Mouse (Mus musculus) limb, embryonic 12.5 days (tissue): ENCODE results near the gene Gga3. TPM values are rescaled to one million over a fixed set of nuclear protein-coding genes. Genes with fewer than 3 reads are reported as not detected.

Experiments used
- ATAC-seq: fragments of 200-750 bp; cut with Nextera tagmentation; 2 replicates; pipeline ENCODE4 v1.8.0; 2017; ENCODE audit warnings: low read depth, moderate TSS enrichment; ENCODE audit not compliant: insufficient number of reproducible peaks, insufficient read depth, low FRiP score, low TSS enrichment
- H3K27ac ChIP-seq: fragments of 300-500 bp; sonication (generic); 2 replicates; pipeline ENCODE4 v1.5.1; 2016; ENCODE audit warnings: mild to moderate bottlenecking, moderate library complexity
- H3K27me3 ChIP-seq: fragments of 300-500 bp; sonication (generic); 2 replicates; pipeline ENCODE4 v1.6.1; 2016; ENCODE audit warnings: mild to moderate bottlenecking, moderate library complexity
- H3K36me3 ChIP-seq: fragments of 300-500 bp; sonication (generic); 2 replicates; pipeline ENCODE4 v1.6.1; 2016; ENCODE audit warnings: mild to moderate bottlenecking, moderate library complexity
- H3K4me1 ChIP-seq: fragments of 300-500 bp; sonication (generic); replicated peaks from 2 replicates; pipeline ENCODE4 v1.6.1; 2016
- H3K4me2 ChIP-seq: fragments of 300-500 bp; sonication (generic); 2 replicates; pipeline ENCODE4 v1.6.1; 2016; ENCODE audit warnings: mild to moderate bottlenecking, moderate library complexity
- H3K4me3 ChIP-seq: fragments of 300-500 bp; sonication (generic); replicated peaks from 2 replicates; pipeline ENCODE4 v1.5.1; 2016; ENCODE audit warnings: mild to moderate bottlenecking
- H3K9ac ChIP-seq: fragments of 300-500 bp; sonication (generic); replicated peaks from 2 replicates; pipeline ENCODE4 v1.6.1; 2016; ENCODE audit warnings: mild to moderate bottlenecking, moderate library complexity
- H3K9me3 ChIP-seq: fragments of 300-500 bp; sonication (generic); 2 replicates; pipeline ENCODE4 v1.6.1; 2016; ENCODE audit warnings: mild to moderate bottlenecking, moderate library complexity
- WGBS: fragments of 180-500 bp; shearing (Covaris S2); methylation state at CpG from one replicate; pipeline ENCODE4 v1.1.7; 2016; 5-methylcytosine and 5-hydroxymethylcytosine counted together
- polyA plus RNA-seq: library from polyadenylated mRNA; unstranded; fragments of >200 nt; fragmentation: Nextera tagmentation; extraction: Ambion mirVana; gene quantifications from 2 replicates; pipeline ENCODE4 v1.2.1, GENCODE M21; 2016

Gga3 gene
- polyA plus RNA-seq, 1 experiment from 2014 or later, result 20.3 TPM

DNA sequence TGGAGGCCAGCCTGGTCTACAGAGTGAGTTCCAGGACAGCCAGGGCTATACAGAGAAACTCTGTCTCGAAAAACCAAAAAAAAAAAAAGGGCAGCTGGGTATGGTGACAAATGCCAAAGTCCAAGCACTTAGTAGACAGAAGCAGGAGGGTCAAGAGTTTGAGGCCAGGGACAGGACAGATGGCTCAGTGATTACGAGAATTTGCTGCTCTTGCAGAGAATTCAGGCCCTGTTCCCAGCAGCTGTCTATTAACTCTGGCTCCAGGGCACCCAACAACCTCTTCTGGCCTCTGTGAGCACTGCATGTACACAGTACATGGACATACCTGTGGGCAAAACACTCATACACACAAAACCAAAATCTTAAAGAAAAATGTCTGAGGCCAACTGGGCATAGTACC lies 14.2 kb upstream of the Gga3 start:
- no peak for ATAC-seq
- Histone ChIP-seq H3K4me2 (no peak overlapping the region), H3K9me3 (no peaks in the 10 kb centered on the region), H3K4me3 (no peak overlapping the region), H3K4me1 (peaks cover 7% of the 10 kb centered on the region; the same call in 1 of the 2 replicates), H3K36me3 (peaks cover 62% of the 10 kb centered on the region), H3K27me3 (no peaks in the 10 kb centered on the region), H3K27ac (no peak overlapping the region), H3K9ac (no peak overlapping the region)
- 78% methylated on average over 2 of the region's 2 CpGs for WGBS

DNA sequence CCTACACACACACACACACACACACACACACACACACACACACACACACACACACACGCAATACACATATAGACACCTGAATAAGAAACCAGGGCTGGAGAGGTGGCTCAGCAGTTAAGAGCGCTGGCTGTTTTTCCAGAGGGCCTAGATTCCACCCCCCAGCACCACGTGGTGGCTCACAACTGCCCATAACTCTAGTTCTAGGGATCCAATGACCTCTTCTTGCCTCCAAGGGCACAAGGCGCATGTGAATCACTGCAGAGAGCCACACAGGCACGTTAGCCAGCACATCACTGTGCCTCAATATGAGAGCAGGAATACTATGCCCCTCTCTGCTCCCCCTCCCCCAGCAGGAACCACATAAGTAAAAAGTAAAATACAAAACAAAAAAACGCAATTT lies 13.0 kb upstream of the Gga3 start:
- no peak for ATAC-seq
- Histone ChIP-seq H3K9ac (no peak overlapping the region), H3K27me3 (no peaks in the 10 kb centered on the region), H3K9me3 (no peaks in the 10 kb centered on the region), H3K4me1 (peaks cover 10% of the 10 kb centered on the region; the same call in 1 of the 2 replicates), H3K36me3 (peaks cover 51% of the 10 kb centered on the region), H3K4me2 (no peak overlapping the region), H3K27ac (no peak overlapping the region), H3K4me3 (no peak overlapping the region)
- WGBS, result 81% methylated on average over 6 of the region's 6 CpGs

DNA sequence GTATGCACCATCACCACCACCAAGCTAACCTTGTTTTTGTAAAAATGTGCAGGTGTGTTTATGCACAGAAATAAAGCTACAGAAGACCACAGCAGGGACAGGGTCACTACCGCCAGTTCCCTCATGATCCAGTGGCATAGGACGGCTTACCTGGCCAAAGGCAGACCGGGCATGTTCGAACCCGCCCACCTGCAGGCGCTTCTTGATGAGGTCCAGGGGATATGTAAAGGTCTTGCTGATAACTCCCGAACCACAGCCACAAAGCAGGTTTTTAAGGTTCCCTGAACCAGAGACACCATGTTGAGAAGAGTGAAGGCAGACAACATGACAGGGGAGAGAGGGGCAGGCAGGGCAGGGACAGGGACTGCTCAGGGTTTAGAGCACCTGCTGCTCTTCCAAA lies 12.5 kb upstream of the Gga3 start:
- H3K4me1 ChIP-seq, result peaks cover 15% of the 10 kb centered on the region; the same call in 1 of the 2 replicates
- ATAC-seq, result no peak
- no peak overlapping the region for H3K9ac ChIP-seq
- WGBS, result 89% methylated on average over 7 of the region's 7 CpGs
- no peaks in the 10 kb centered on the region for H3K9me3 ChIP-seq
- H3K36me3 ChIP-seq, result peaks cover 46% of the 10 kb centered on the region
- H3K4me2 ChIP-seq, result no peak overlapping the region
- H3K27ac ChIP-seq, result no peak overlapping the region
- H3K27me3 ChIP-seq, result no peaks in the 10 kb centered on the region
- H3K4me3 ChIP-seq, result no peak overlapping the region

- Histone ChIP-seq H3K27me3 (no peaks in the 10 kb centered on the region), H3K4me2 (no peak overlapping the region), H3K4me1 (peaks cover 16% of the 10 kb centered on the region; the same call in 1 of the 2 replicates), H3K36me3 (peaks cover 41% of the 10 kb centered on the region), H3K9me3 (no peaks in the 10 kb centered on the region), H3K9ac (no peak overlapping the region), H3K27ac (no peak overlapping the region), H3K4me3 (no peak overlapping the region)
- ATAC-seq, result no peak
- 91% methylated on average over 6 of the region's 6 CpGs for WGBS
These were observed 12.0 kb upstream of the Gga3 start for GRCm38 (mm10) chr11:115615875-115616274.

DNA sequence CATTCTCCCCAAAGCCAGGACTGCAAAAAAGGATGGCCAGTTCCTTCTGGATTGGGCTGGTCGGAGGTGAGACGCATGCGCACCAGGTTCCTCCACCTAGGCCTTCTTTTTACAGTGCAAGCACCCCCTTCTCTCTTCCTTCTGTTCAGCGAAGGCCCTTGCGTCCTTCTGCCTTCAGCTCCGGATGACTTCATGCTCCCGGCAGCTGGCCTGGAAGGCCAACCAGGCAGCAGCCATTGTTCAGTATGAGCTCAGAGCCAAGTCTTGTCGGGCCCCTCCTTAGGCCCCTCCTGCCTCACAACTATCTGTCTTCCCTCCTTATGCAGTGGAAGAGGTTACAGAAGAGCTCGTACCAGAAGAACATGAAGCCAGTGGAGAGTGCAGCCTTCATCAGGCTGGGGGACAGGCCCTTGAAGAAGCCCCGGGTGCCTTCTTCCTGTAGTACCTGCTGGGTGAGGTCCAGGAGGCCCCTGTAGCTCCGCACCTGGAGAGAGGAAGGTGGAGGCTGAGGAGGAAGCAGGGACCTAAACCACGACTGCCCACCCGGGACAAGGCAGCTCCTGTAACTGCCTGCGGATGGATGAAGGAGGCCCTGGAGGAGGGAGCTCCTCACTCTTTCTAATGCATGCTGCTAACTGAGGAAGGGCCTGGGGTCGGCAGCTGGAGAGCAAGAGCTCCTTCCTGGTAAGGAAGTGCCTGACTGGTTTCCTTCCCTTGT lies 11.4 kb upstream of the Gga3 start:
- no peak overlapping the region for H3K4me3 ChIP-seq
- ATAC-seq, result no peak
- 83% methylated on average over 15 of the region's 15 CpGs for WGBS
- no peak overlapping the region for H3K9ac ChIP-seq
- peaks cover 35% of the 10 kb centered on the region for H3K36me3 ChIP-seq
- H3K27ac ChIP-seq, result no peak overlapping the region
- H3K9me3 ChIP-seq, result no peaks in the 10 kb centered on the region
- no peak overlapping the region for H3K4me2 ChIP-seq
- H3K27me3 ChIP-seq, result no peaks in the 10 kb centered on the region
- H3K4me1 ChIP-seq, result peaks cover 16% of the 10 kb centered on the region; the same call in 1 of the 2 replicates

- no peak for ATAC-seq
- H3K27me3 ChIP-seq, result no peaks in the 10 kb centered on the region
- WGBS, result 87% methylated on average over 10 of the region's 10 CpGs
- no peaks in the 10 kb centered on the region for H3K9me3 ChIP-seq
- peaks cover 31% of the 10 kb centered on the region for H3K36me3 ChIP-seq
- no peak overlapping the region for H3K9ac ChIP-seq
- no peak overlapping the region for H3K4me3 ChIP-seq
- no peak overlapping the region for H3K4me2 ChIP-seq
- H3K27ac ChIP-seq, result no peak overlapping the region
- H3K4me1 ChIP-seq, result peaks cover 16% of the 10 kb centered on the region; the same call in 1 of the 2 replicates
These were observed 10.7 kb upstream of the Gga3 start for GRCm38 (mm10) chr11:115614346-115615107.

DNA sequence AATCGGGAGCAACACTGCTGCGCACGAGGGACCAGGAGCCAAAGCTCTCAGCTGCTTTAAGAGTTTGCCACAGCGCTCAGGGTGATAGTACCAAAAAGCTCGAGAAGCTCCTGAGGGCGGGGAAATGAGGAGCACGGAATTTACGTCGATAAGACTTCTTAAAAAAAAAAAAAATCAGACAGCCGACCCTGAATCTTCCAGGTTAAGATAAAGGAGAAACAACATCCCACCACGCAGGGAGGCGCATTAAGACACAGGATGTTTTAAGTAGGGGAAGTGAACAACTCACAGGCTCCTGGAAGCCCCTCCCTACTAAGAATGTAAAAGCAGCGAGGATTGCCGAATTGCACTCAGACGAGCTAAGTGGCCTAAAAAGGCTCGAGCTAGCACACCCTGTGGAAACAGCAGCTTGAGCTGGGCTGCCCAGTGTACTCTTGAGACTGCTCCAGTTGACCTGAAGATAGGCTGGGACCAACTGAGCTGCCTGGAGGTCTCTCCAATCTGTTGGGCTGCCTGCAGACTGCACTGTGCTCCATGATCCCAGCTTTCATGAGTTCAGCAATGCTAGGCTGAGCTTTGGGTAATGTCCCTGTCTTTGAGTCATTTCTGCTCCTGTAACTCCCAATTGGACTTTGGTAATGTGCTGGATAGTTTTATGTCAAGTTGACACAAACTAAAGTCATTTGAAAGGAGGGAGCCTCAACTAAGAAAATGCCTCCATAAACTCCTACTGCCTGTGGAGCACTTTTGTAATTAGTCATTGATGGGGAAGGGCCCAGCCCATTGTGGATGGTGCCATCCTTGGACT lies 9.5 kb upstream of the Gga3 start:
- under 1% methylated on average over 16 of the region's 16 CpGs for WGBS
- Histone ChIP-seq H3K9me3 (no peaks in the 10 kb centered on the region), H3K4me2 (peak overlapping the region; percentile 81), H3K9ac (peak overlapping the region; percentile 67), H3K27me3 (no peaks in the 10 kb centered on the region), H3K4me3 (peak overlapping the region; percentile 63), H3K36me3 (peaks cover 41% of the 10 kb centered on the region), H3K27ac (peak overlapping the region; percentile 89), H3K4me1 (peaks cover 16% of the 10 kb centered on the region; the same call in 1 of the 2 replicates)
- no peak for ATAC-seq

DNA sequence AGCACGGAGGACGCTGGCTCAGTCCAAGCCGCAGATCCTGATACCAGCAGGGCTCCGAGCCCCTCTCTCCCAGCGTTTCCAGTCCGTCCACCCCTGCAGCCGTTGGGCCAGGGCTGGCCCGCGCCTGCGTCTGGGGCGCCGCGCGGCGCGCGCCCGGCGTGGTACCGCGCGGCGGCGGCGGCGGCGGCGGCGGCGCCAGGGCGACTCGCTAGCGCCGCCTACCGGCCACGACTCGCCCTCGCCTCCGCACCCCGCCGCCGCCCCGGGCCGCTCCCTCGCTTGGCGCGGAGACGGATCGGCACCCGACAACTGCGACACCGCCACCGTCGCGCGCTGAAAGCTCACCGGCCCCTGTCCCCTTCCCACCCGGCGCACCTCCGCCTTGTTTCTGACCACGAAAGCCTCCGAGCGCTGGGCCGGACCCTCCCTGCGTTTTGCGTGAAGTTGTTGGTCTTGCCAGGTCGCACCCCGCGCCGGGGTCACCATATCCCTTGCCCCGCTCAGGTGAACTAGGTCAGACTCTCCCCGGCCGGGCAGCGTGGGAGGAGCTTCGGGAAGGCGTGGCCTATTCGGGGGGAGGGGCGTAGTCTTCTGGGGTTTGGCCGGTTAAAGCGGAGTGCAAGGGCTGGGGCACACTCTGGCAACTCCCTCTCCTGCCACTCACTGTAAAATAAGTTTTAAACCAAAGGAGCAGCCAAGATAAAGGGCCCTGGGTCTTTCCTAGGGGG lies 8.7 kb upstream of the Gga3 start, which contains the start of gene Mif4gd:
Mif4gd (minus strand) TSS at position 560 of the 728 bp plus-strand sequence.
- Histone ChIP-seq H3K4me2 (peak within 1 kb of the TSS; percentile 81), H3K27ac (peak within 1 kb of the TSS; percentile 89), H3K9me3 (no peaks in the 10 kb centered on the region), H3K4me1 (peaks cover 16% of the 10 kb centered on the region; the same call in 1 of the 2 replicates), H3K36me3 (peaks cover 47% of the 10 kb centered on the region), H3K27me3 (no peaks in the 10 kb centered on the region), H3K4me3 (peak within 1 kb of the TSS; percentile 63), H3K9ac (peak within 1 kb of the TSS; percentile 67)
- under 1% methylated on average over 72 of the region's 80 CpGs for WGBS
- ATAC-seq, result peak; percentile 85

- ATAC-seq, result peak; percentile 22; the same call in 1 of the 2 replicates
- peak overlapping the region; percentile 63 for H3K4me3 ChIP-seq
- H3K36me3 ChIP-seq, result peaks cover 48% of the 10 kb centered on the region
- H3K4me1 ChIP-seq, result peaks cover 16% of the 10 kb centered on the region; the same call in 1 of the 2 replicates
- peak overlapping the region; percentile 65 for H3K9ac ChIP-seq
- H3K27ac ChIP-seq, result peak overlapping the region; percentile 74; the same call in 1 of the 2 replicates
- H3K4me2 ChIP-seq, result peak overlapping the region; percentile 81
- no peaks in the 10 kb centered on the region for H3K27me3 ChIP-seq
- 2% methylated on average over 13 of the region's 13 CpGs for WGBS
- H3K9me3 ChIP-seq, result no peaks in the 10 kb centered on the region
These were observed 8.2 kb upstream of the Gga3 start for GRCm38 (mm10) chr11:115612059-115612409.

- Histone ChIP-seq H3K36me3 (peaks cover 56% of the 10 kb centered on the region), H3K9ac (no peak overlapping the region), H3K27ac (no peak overlapping the region), H3K4me3 (no peak overlapping the region), H3K27me3 (no peaks in the 10 kb centered on the region), H3K4me1 (peaks cover 16% of the 10 kb centered on the region; the same call in 1 of the 2 replicates), H3K9me3 (no peaks in the 10 kb centered on the region), H3K4me2 (no peak overlapping the region)
- no peak for ATAC-seq
- 59% methylated on average over 6 of the region's 6 CpGs for WGBS
These were observed 7.3 kb upstream of the Gga3 start for GRCm38 (mm10) chr11:115611173-115611572.
